11 mouse cellular contexts compared by ENCODE assay signal in the genomic region with DNA sequence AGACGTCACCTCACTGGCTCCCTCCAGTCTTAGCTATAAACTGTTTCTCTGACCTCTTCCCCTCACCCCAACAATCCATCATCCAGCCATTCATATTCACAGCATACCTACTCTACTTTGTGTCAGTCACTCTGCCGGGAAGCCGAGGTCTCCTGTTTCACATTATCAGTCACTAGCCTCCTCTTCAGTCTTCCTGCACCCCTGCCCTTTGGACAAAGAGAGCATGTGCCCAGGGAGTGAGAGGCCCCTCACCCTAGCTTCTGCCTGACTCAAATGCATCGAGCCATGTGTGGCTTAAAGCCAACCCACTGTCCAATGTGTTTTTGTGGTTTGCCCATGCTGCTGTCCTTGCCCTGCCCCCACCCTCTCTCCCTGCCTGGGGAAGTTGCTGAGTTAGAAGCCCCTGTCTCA. TPM values are rescaled to one million over a fixed set of nuclear protein-coding genes. Genes with fewer than 3 reads are reported as not detected.
DNase-seq lines count a peak whose midpoint lies in the region; ATAC-seq and TF ChIP-seq lines count a peak whose summit lies in the region.
"Had no signal": no experiment of that assay in that cellular context is flagged by ENCODE, and none has a peak within 500 bp of the region (broad histone marks: within the 10 kb centered on the region; RNA-seq: fewer than 3 reads in every experiment).

No protein-coding gene starts in this region.

- TF ChIP-seq EP300 in heart, postnatal 0 days (IDR thresholded peaks at IDR 0.05; ENCODE audit: low read depth): no peak

- no peak for ATAC-seq in heart, postnatal 0 days (ENCODE audit: insufficient read depth, low read depth)
- ATAC-seq in common myeloid progenitor, adult 5-6 weeks (replicated peaks; ENCODE audit: low read depth, poor library complexity, severe bottlenecking): peak; percentile 71
- peak; percentile 41; the same call in 1 of the 2 replicates for ATAC-seq in limb, embryonic 15.5 days (ENCODE audit: insufficient number of reproducible peaks, low FRiP score, low TSS enrichment, low read depth)
- ATAC-seq in midbrain, postnatal 0 days (ENCODE audit: low FRiP score): no peak

- no peak overlapping the region for H3K4me2 ChIP-seq in heart, postnatal 0 days (ENCODE audit: low read depth, low read length)
- H3K4me2 ChIP-seq in limb, embryonic 15.5 days: no peak overlapping the region
- no peak overlapping the region for H3K4me2 ChIP-seq in midbrain, postnatal 0 days (ENCODE audit: low read depth, low read length, poor library complexity, severe bottlenecking)

- 0 out of 2 replicates have a peak, but pooled peaks have one; percentile 10 for TF ChIP-seq CTCF in heart, postnatal 0 days (IDR thresholded peaks at IDR 0.05; ENCODE audit: low read depth)
- TF ChIP-seq CTCF in midbrain, postnatal 0 days (IDR thresholded peaks at IDR 0.05): no peak

- DNase-seq in heart, postnatal 0 days (ENCODE audit: low spot score): no peak
- DNase-seq in heart, adult 11 months: no peak
- peak; percentile 51 for DNase-seq in 416B (ENCODE audit: low read depth)
- DNase-seq in thymus, postnatal 10 days (ENCODE audit: low spot score in 2 of 2): no peak
- no peak for DNase-seq in midbrain, postnatal 0 days (ENCODE audit: low spot score)
- no peak for DNase-seq in layer of hippocampus, postnatal 10 days (ENCODE audit: low spot score in 2 of 2)
- DNase-seq: gastrocnemius, postnatal 10 days; thymus, adult 18-20 months had no signal

- H3K36me3 ChIP-seq in heart, postnatal 0 days (replicated peaks; ENCODE audit: control insufficient read depth, insufficient read depth, low read length): no peaks in the 10 kb centered on the region
- H3K36me3 ChIP-seq in limb, embryonic 15.5 days: no peaks in the 10 kb centered on the region
- H3K36me3 ChIP-seq in midbrain, postnatal 0 days (ENCODE audit: insufficient read depth, low read length): 0 out of 2 replicates have a peak, but pooled peaks cover 3% of the 10 kb centered on the region

- no peak overlapping the region for H3K4me3 ChIP-seq in heart, postnatal 0 days (ENCODE audit: low read depth, low read length)
- no peak overlapping the region for H3K4me3 ChIP-seq in limb, embryonic 15.5 days
- no peak overlapping the region for H3K4me3 ChIP-seq in midbrain, postnatal 0 days (ENCODE audit: low read depth, low read length)
- H3K4me3 ChIP-seq: left cerebral cortex, adult 2 months had no signal

- 10% methylated on average over 4 of the region's 4 CpGs for WGBS in heart, postnatal 0 days
- 21% methylated on average over 4 of the region's 4 CpGs for WGBS in limb, embryonic 15.5 days
- WGBS in midbrain, postnatal 0 days: 26% methylated on average over 4 of the region's 4 CpGs

- H3K4me1 ChIP-seq in heart, postnatal 0 days (ENCODE audit: control insufficient read depth, insufficient read depth): peaks cover 22% of the 10 kb centered on the region
- peaks cover 16% of the 10 kb centered on the region for H3K4me1 ChIP-seq in limb, embryonic 15.5 days
- H3K4me1 ChIP-seq in midbrain, postnatal 0 days (ENCODE audit: insufficient read depth, low read length): peaks cover 9% of the 10 kb centered on the region

- no peak overlapping the region for H3K9ac ChIP-seq in heart, postnatal 0 days (replicated peaks; ENCODE audit: low read depth, low read length)
- no peak overlapping the region for H3K9ac ChIP-seq in limb, embryonic 15.5 days
- no peak overlapping the region for H3K9ac ChIP-seq in midbrain, postnatal 0 days (replicated peaks; ENCODE audit: low read length, poor library complexity, severe bottlenecking)

- H3K27ac ChIP-seq in heart, postnatal 0 days (ENCODE audit: low read depth): 0 out of 2 replicates have a peak overlapping the region, but pooled peaks have one; percentile 57
- 0 out of 2 replicates have a peak overlapping the region, but pooled peaks have one; percentile 4 for H3K27ac ChIP-seq in limb, embryonic 15.5 days
- H3K27ac ChIP-seq in midbrain, postnatal 0 days (ENCODE audit: low read depth, low read length): no peak overlapping the region
- H3K27ac ChIP-seq: left cerebral cortex, adult 2 months had no signal

- H3K9me3 ChIP-seq in heart, postnatal 0 days (replicated peaks; ENCODE audit: control insufficient read depth, low read length): no peaks in the 10 kb centered on the region
- H3K9me3 ChIP-seq in limb, embryonic 15.5 days: no peaks in the 10 kb centered on the region
- H3K9me3 ChIP-seq in midbrain, postnatal 0 days (ENCODE audit: low read length): no peaks in the 10 kb centered on the region

- H3K27me3 ChIP-seq in heart, postnatal 0 days (ENCODE audit: control insufficient read depth, insufficient read depth, low read length): no peaks in the 10 kb centered on the region
- H3K27me3 ChIP-seq in limb, embryonic 15.5 days: no peaks in the 10 kb centered on the region
- no peaks in the 10 kb centered on the region for H3K27me3 ChIP-seq in midbrain, postnatal 0 days (ENCODE audit: insufficient read depth, low read length)

RNA-seq across cellular contexts. Expression of a gene that starts 28.2 kb away (rescaled TPM):
- 16.8 and 32.1 TPM in 2 replicates for total RNA-seq in heart, postnatal 0 days (2014; rRNA removed; ENCODE audit: low replicate concordance)
- 11.4 and 12.2 TPM in 2 replicates for polyA plus RNA-seq in heart, postnatal 0 days (2015; fragmentation: Nextera tagmentation; extraction: Ambion mirVana)
- 0.53 and 0.73 TPM in 2 replicates for total RNA-seq in common myeloid progenitor, adult 5-6 weeks (2017)
- 13.5 and 18.0 TPM in 2 replicates for polyA plus RNA-seq in limb, embryonic 15.5 days (2015; fragmentation: Nextera tagmentation; extraction: Ambion mirVana)
- 404 and 467 TPM in 2 replicates for total RNA-seq in midbrain, postnatal 0 days (2014; rRNA removed)
- 274 and 275 TPM in 2 replicates for polyA plus RNA-seq in midbrain, postnatal 0 days (2015; fragmentation: Nextera tagmentation; extraction: Ambion mirVana)
- total RNA-seq in layer of hippocampus, postnatal 10 days (2021): 100 to 1,000 TPM; 158 to 166 TPM

Comparison
In these comparisons a context has a peak if more than half of its experiments do, and no peak if none do; other contexts are left out.
1. ATAC-seq: peak in common myeloid progenitor, adult 5-6 weeks (single experiment) and limb, embryonic 15.5 days (single experiment); none in heart, postnatal 0 days (single experiment) and midbrain, postnatal 0 days (single experiment).
2. RNA of a gene that starts 28.2 kb away (total RNA-seq): 404 to 467 TPM in midbrain, postnatal 0 days, 158 to 166 TPM in layer of hippocampus, postnatal 10 days and 16.8 to 32.1 TPM in heart, postnatal 0 days; 0.53 to 0.73 TPM in common myeloid progenitor, adult 5-6 weeks; every median in the first group is over 10 times any median in the second.